Mouse (Mus musculus): ENCODE measurements around the gene Cox15. TPM values are rescaled to one million over a fixed set of nuclear protein-coding genes. Genes with fewer than 3 reads are reported as not detected.

The Cox15 gene
- polyA plus RNA-seq, 1 experiment from 2014 or later = 10.4 TPM

GRCm38 (mm10) chr19:43697666-43698370, 55.0 kb downstream of the Cox15 start:
- H3K9ac ChIP-seq = no peak overlapping the region
- H3K4me3 ChIP-seq = no peak overlapping the region
- H3K4me1 ChIP-seq = peaks cover 13% of the 10 kb centered on the region
- no peak overlapping the region for H3K27ac ChIP-seq
- WGBS (ENCODE audit: insufficient replicate concordance) = 84% methylated on average over 5 of the region's 5 CpGs
- no peaks in the 10 kb centered on the region for H3K9me3 ChIP-seq (replicated peaks)
- peaks cover 16% of the 10 kb centered on the region for H3K36me3 ChIP-seq
- ATAC-seq = no peak
- no peak overlapping the region for H3K4me2 ChIP-seq
- H3K27me3 ChIP-seq (replicated peaks) = no peaks in the 10 kb centered on the region

DNA sequence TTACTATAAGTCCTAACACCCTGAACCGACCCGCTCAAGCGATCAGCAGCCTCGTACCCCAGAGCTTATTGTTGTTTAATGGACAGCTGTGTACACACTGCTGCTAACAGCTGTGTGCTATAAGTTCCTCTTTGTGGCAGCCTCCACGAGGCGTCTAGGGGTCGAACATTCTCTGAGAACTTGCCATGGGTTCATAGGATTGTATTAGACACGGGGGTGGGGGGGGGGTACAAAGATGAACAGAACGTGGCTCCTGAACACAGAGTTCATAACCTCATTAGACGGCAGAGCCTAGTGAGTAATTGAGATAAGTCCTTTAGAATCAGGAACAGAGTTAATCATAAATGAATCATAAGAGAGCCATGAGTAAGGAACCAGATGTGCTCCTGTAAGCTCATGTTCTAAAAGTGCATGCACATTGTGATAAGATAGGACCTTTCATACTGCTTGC, 57.3 kb downstream of the Cox15 start:
- peaks cover 18% of the 10 kb centered on the region for H3K36me3 ChIP-seq
- 37% methylated on average over 10 of the region's 10 CpGs for WGBS (ENCODE audit: insufficient replicate concordance)

GRCm38 (mm10) chr19:43692815-43693214, 60.0 kb downstream of the Cox15 start:
- no peak overlapping the region for H3K4me2 ChIP-seq
- no peak overlapping the region for H3K9ac ChIP-seq
- no peak overlapping the region for H3K4me3 ChIP-seq
- no peaks in the 10 kb centered on the region for H3K27me3 ChIP-seq (replicated peaks)
- no peak overlapping the region for H3K27ac ChIP-seq
- H3K36me3 ChIP-seq = peaks cover 12% of the 10 kb centered on the region
- H3K4me1 ChIP-seq = peaks cover 32% of the 10 kb centered on the region
- H3K9me3 ChIP-seq (replicated peaks) = no peaks in the 10 kb centered on the region
- 88% methylated on average over 14 of the region's 14 CpGs for WGBS (ENCODE audit: insufficient replicate concordance)
- no peak for ATAC-seq

More for the DNA sequence above, 57.3 kb downstream of the Cox15 start:
- Histone ChIP-seq H3K4me1 (peaks cover 18% of the 10 kb centered on the region), H3K9ac (no peak overlapping the region), H3K27me3 (replicated peaks) (no peaks in the 10 kb centered on the region), H3K27ac (no peak overlapping the region), H3K9me3 (replicated peaks) (no peaks in the 10 kb centered on the region), H3K4me3 (no peak overlapping the region), H3K4me2 (no peak overlapping the region)
- ATAC-seq = no peak

DNA sequence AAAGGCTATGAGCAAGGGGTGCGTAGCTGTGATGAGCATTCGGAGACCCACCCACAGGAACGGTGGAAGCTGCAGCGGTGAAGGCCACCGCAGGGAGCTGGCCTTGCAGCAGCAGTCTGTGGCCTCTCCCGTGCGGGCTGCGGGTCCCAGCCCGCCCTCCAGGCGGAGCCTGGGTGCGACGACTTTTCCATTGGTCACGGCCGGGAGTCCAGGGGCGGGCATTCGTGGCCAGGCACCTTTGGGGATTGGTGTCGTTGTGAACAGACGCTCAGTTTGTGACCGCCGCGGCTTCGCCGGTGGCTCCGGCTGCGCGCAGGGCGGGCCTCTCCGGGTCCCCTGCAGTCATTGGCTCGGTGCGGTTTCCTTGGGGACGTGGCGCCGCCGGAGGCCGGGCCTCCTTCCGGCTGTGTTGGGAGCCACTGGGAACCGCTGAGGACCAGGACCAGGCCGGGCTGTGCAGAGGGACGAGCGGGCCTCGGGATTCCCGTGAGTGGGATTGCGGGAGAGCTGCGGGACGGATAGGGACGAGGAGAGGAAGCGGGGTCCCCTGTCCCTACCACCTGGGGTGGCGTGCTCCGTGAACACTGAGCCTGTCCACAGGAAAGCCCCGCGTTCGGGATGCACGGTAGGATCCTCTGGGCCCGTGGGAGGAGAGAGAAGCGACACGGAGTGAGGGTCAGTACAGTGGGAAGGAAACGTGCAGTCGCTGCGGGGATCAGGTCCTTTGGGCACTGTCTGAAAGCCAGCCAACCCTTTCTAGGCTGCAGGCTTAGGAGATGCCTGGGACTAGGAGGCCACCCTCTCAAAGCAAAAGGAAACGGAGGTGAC, 63.2 kb downstream of the Cox15 start, which contains the start of gene Entpd7:
Gene Entpd7 (plus strand): TSS at position 254 of the 828 bp plus-strand sequence.
- peaks cover 19% of the 10 kb centered on the region for H3K4me1 ChIP-seq
- peak; percentile 99 for ATAC-seq
- peak within 1 kb of the TSS; percentile 59; the same call in 1 of the 2 replicates for H3K27ac ChIP-seq
- peak within 1 kb of the TSS; percentile 72 for H3K4me3 ChIP-seq
- no peaks in the 10 kb centered on the region for H3K27me3 ChIP-seq (replicated peaks)
- H3K9me3 ChIP-seq (replicated peaks) = no peaks in the 10 kb centered on the region
- H3K9ac ChIP-seq = peak within 1 kb of the TSS; percentile 77
- under 1% methylated on average over 60 of the region's 60 CpGs for WGBS (ENCODE audit: insufficient replicate concordance)
- peak within 1 kb of the TSS; percentile 92 for H3K4me2 ChIP-seq
- peaks cover 12% of the 10 kb centered on the region for H3K36me3 ChIP-seq

Other genes starting within 250 kb of the Cox15 start
- gene Got1, start 228.4 kb downstream of the Cox15 start, polyA plus RNA-seq (2016; fragmentation: Nextera tagmentation; extraction: Ambion mirVana) = 24.0 and 27.6 TPM in 2 replicates
- gene Nkx2-3, start 140.7 kb downstream of the Cox15 start, polyA plus RNA-seq (2016; fragmentation: Nextera tagmentation; extraction: Ambion mirVana) = 0.33 and 1.2 TPM in 2 replicates
- gene Slc25a28, start 78.1 kb downstream of the Cox15 start, polyA plus RNA-seq (2016; fragmentation: Nextera tagmentation; extraction: Ambion mirVana) = 11.6 and 13.4 TPM in 2 replicates
- gene Entpd7, start 63.3 kb downstream of the Cox15 start, polyA plus RNA-seq (2016; fragmentation: Nextera tagmentation; extraction: Ambion mirVana) = 4.1 and 4.9 TPM in 2 replicates
- gene Cutc, start within 50 bp of the Cox15 start, polyA plus RNA-seq (2016; fragmentation: Nextera tagmentation; extraction: Ambion mirVana) = 14.5 and 16.5 TPM in 2 replicates
- 8.2 and 8.8 TPM in 2 replicates for gene Abcc2, start 29.2 kb upstream of the Cox15 start, polyA plus RNA-seq (2016; fragmentation: Nextera tagmentation; extraction: Ambion mirVana)
- 3.9 and 4.2 TPM in 2 replicates for gene Dnmbp, start 187.2 kb upstream of the Cox15 start, polyA plus RNA-seq (2016; fragmentation: Nextera tagmentation; extraction: Ambion mirVana)
- gene Cpn1, start 233.6 kb upstream of the Cox15 start, polyA plus RNA-seq (2016; fragmentation: Nextera tagmentation; extraction: Ambion mirVana) = 42.8 and 45.8 TPM in 2 replicates